Mouse (Mus musculus) G1E (cell line): ENCODE results near the gene Ran. TPM values are rescaled to one million over a fixed set of nuclear protein-coding genes. Genes with fewer than 3 reads are reported as not detected.

Source experiments
- ATAC-seq: 2 replicates; pipeline ENCODE4 v1.8.0; 2016; ENCODE audit warnings: mild to moderate bottlenecking; ENCODE audit not compliant: insufficient number of reproducible peaks, poor library complexity, low FRiP score, severe bottlenecking; ENCODE audit errors: extremely low read depth
- DNase-seq: peaks from one replicate; pipeline ENCODE4 v3.0.0; 2012; ENCODE audit warnings: low spot score
- H3K27me3 ChIP-seq: 2 replicates; pipeline ENCODE4 v1.6.1; 2012; ENCODE audit warnings: mild to moderate bottlenecking, low read length, inconsistent platforms; ENCODE audit not compliant: insufficient read depth
- H3K36me3 ChIP-seq: replicated peaks from 2 replicates; pipeline ENCODE3; 2012; ENCODE audit warnings: mild to moderate bottlenecking, inconsistent platforms
- H3K4me1 ChIP-seq: 2 replicates; pipeline ENCODE4 v1.6.1; 2012; ENCODE audit warnings: low read depth, low read length, inconsistent platforms, mixed read lengths; ENCODE audit not compliant: insufficient read depth
- H3K4me3 ChIP-seq: 2 replicates; pipeline ENCODE4 v1.5.1; 2012; ENCODE audit warnings: low read depth, mild to moderate bottlenecking, inconsistent platforms, low read length, moderate library complexity, mixed read lengths
- H3K9me3 ChIP-seq: replicated peaks from 2 replicates; pipeline ENCODE4 v1.6.1; 2012; ENCODE audit warnings: inconsistent platforms
- CTCF ChIP-seq: IDR thresholded peaks from 2 replicates; pipeline ENCODE4 v1.5.1; 2012; ENCODE audit warnings: low read depth, low read length, inconsistent platforms, mixed read lengths
- GATA1 ChIP-seq: IDR thresholded peaks from 2 replicates; pipeline ENCODE4 v1.6.1; 2012; ENCODE audit warnings: borderline replicate concordance, low read length, inconsistent platforms, mixed read lengths
- GATA2 ChIP-seq: IDR thresholded peaks from 2 replicates; pipeline ENCODE4 v1.6.1; 2012; ENCODE audit warnings: low read depth, low read length, inconsistent platforms, borderline replicate concordance
- POLR2AphosphoS5 ChIP-seq: IDR thresholded peaks from 2 replicates; pipeline ENCODE4 v1.6.1; 2012; ENCODE audit warnings: low read depth, low read length, inconsistent platforms; ENCODE audit not compliant: insufficient replicate concordance
- TAL1 ChIP-seq: conservative IDR thresholded peaks from 2 replicates; pipeline ENCODE4 v1.6.1; 2012; ENCODE audit warnings: low read depth, low read length, inconsistent platforms, mixed read lengths
- polyA plus RNA-seq: library from polyadenylated mRNA; stranded (reverse); fragments of >175 nt; gene quantifications from 2 replicates; pipeline ENCODE4 v1.2.3, GENCODE M21; 2012
- total RNA-seq, 2 experiments: library from RNA; stranded (forward) in 1 of 2; stranded (reverse) in 1 of 2; fragments of 200-1000 nt in 1 of 2; fragments of >200 nt in 1 of 2; fragmentation: Nextera tagmentation in 1 of 2; gene quantifications; 2 replicates each; pipeline ENCODE4 v1.2.3; 2014 to 2017

Gene Ran
- total and polyA plus RNA-seq, 3 experiments: 161 to 5,187 (median 481) TPM

DNA sequence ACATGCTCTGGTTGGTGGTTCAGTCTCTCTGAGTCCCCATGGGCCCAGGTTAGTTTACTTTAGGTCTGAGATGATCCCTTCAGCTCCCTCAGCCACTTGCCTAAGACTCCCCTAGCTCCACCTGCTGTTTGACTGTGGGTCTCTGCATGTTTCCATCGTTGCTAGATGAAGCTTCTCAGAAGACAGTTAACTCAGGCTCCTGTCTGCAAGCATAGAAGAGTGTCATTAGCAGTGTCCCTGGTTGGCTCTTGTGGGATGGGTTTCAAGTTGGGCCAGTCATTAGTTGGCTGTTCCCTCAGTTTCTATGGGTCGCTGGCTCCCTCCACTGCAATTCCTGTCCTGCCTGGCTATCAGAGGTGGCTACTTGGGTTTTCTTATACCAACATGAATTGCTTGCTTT is 5.2 kb downstream of the Ran start:
- Histone ChIP-seq H3K4me1 (peaks cover 10% of the 10 kb centered on the region), H3K27me3 (no peaks in the 10 kb centered on the region), H3K9me3 (no peaks in the 10 kb centered on the region), H3K4me3 (no peak overlapping the region), H3K36me3 (peaks cover 42% of the 10 kb centered on the region)
- ATAC-seq (peak; percentile 16; the same call in 1 of the 2 replicates), DNase-seq (no peak)
- no peak for TF ChIP-seq GATA1
- no peak for TF ChIP-seq TAL1
- TF ChIP-seq GATA2: no peak
- no peak; the same call in 1 of the 2 replicates for TF ChIP-seq POLR2AphosphoS5
- no peak for TF ChIP-seq CTCF

DNA sequence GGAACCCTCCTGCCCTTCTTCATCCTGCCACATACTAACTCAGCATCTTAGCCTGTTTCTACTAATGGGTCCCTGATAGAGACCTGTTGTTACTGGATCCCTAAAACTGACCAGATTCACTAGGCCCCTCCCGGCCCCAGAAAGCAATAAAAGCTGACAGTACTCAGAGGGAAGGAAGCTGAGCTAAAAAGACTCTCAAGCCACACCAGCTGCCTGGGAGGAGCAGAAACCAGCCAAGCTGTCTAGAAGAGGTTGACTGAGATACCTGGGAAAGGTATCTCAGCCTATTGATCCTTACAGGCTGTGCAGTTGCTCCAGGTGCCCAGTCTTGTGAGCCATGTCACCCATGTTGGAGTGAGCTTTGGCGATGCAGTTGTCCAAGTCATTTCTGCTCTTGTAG is 5.9 kb downstream of the Ran start:
- TF ChIP-seq CTCF: no peak
- TF ChIP-seq POLR2AphosphoS5: no peak; the same call in 1 of the 2 replicates
- TF ChIP-seq TAL1: no peak
- no peak for TF ChIP-seq GATA1
- no peak for TF ChIP-seq GATA2
- ATAC-seq (no peak), DNase-seq (no peak)

DNA sequence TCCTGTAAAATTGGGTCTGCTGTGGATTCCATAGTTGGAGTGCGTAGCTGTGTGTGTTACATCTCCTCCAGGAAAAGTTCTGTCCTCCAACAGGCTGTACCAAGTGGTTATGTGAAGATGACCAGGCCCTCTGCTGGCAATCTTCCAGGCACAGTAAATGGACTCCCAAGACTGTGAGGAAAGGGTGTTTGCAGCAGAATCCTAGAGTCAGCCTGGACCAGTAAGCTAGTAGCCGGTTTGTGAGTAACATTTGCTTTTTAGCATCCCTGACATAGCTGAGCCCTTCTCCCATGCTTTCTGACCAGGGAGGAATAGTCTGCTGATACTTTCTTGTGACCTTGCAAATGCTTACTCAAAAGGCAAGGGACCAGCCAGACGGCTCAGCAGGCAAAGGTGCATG is 6.3 kb downstream of the Ran start:
- TF ChIP-seq GATA1 (no peak), POLR2AphosphoS5 (no peak), CTCF (no peak), GATA2 (no peak), TAL1 (no peak)
- Histone ChIP-seq H3K36me3 (peaks cover 36% of the 10 kb centered on the region), H3K4me1 (peaks cover 10% of the 10 kb centered on the region), H3K4me3 (no peak overlapping the region), H3K9me3 (no peaks in the 10 kb centered on the region), H3K27me3 (no peaks in the 10 kb centered on the region)
- ATAC-seq (no peak), DNase-seq (no peak)

More for the DNA sequence above, 5.9 kb downstream of the Ran start:
- peaks cover 10% of the 10 kb centered on the region for H3K4me1 ChIP-seq
- H3K27me3 ChIP-seq: no peaks in the 10 kb centered on the region
- H3K36me3 ChIP-seq: peaks cover 40% of the 10 kb centered on the region
- no peaks in the 10 kb centered on the region for H3K9me3 ChIP-seq
- H3K4me3 ChIP-seq: no peak overlapping the region

DNA sequence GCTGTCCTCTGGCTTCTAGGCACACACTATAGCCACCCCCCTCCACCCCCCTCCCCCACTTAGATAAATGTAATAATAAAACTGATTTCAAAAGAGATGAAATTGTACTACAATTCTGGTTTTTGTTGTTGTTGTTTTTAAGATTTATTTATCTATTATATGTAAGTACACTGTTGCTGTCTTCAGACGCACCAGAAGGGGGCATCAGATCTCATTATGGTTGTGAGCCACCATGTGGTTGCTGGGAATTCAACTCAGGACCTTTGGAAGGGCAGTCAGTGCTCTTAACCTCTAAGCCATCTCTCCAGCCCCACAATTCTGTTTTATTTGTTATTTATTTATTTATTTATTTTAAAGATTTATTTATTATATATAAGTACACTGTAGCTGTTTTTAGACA is 6.8 kb downstream of the Ran start:
- ATAC-seq: no peak
- H3K4me1 ChIP-seq: peaks cover 10% of the 10 kb centered on the region
- no peak overlapping the region for H3K4me3 ChIP-seq
- no peak for TF ChIP-seq GATA1
- no peak for TF ChIP-seq CTCF
- no peak for TF ChIP-seq TAL1
- TF ChIP-seq POLR2AphosphoS5: no peak
- peaks cover 32% of the 10 kb centered on the region for H3K36me3 ChIP-seq
- no peaks in the 10 kb centered on the region for H3K9me3 ChIP-seq
- DNase-seq: no peak
- no peaks in the 10 kb centered on the region for H3K27me3 ChIP-seq

DNA sequence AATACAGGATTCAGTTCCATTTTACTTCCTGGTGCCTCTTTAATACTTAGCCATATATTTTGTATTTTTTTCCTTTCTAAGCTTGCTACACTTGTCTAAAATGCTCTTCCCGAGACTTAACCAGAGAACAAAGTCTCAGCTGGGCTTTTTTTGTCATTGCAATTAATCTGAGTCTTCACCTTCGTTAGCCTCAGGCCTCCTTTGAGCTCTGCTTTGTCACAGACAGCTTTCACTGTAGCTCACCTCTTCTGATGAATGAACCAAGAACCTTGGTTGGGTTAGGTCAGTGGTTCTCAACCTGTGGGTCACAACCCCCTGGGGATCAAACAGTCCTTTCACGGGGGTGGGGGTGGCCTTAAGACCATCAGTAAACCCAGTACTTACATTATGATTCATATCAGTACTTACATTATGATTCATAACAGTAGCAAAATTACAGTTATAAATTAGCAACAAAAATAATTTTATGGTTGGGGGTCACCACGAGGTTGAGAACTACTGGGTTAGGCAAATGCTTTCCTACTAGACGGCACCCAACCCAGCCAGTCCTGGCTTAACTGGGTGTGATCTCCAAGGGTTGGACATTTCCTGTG is 9.4 kb downstream of the Ran start:
- TF ChIP-seq TAL1 (no peak), CTCF (no peak), GATA1 (no peak), GATA2 (no peak), POLR2AphosphoS5 (no peak)
- ATAC-seq (no peak), DNase-seq (no peak)
- Histone ChIP-seq H3K36me3 (peaks cover 23% of the 10 kb centered on the region), H3K4me1 (peaks cover 5% of the 10 kb centered on the region; the same call in 1 of the 2 replicates), H3K9me3 (no peaks in the 10 kb centered on the region), H3K4me3 (no peak overlapping the region), H3K27me3 (no peaks in the 10 kb centered on the region)

DNA sequence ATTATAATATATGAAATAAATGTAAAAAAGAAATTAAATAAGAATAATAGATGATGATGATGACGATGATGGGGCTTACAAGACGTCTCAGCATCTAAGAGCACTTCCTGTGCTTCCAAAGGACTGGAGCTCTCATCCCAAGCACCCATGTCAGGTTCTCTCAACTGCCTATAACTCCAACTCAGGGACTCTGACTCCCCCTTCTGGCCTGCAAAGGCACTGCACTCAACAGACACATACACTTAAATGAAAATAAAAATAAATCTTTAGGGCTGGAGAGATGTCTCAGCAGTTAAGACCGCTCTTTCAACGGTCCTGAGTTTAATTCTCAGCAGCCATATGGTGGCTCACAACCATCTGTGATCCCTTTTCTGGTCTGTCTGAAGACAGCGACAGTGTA is 16.8 kb downstream of the Ran start:
- H3K4me1 ChIP-seq: no peaks in the 10 kb centered on the region
- ATAC-seq (no peak), DNase-seq (no peak)
- H3K4me3 ChIP-seq: no peak overlapping the region
- no peaks in the 10 kb centered on the region; the same call in 1 of the 2 replicates for H3K27me3 ChIP-seq
- H3K9me3 ChIP-seq: no peaks in the 10 kb centered on the region
- no peaks in the 10 kb centered on the region for H3K36me3 ChIP-seq
- no peak for TF ChIP-seq GATA2
- no peak for TF ChIP-seq GATA1
- no peak for TF ChIP-seq TAL1
- TF ChIP-seq CTCF: no peak
- TF ChIP-seq POLR2AphosphoS5: no peak

DNA sequence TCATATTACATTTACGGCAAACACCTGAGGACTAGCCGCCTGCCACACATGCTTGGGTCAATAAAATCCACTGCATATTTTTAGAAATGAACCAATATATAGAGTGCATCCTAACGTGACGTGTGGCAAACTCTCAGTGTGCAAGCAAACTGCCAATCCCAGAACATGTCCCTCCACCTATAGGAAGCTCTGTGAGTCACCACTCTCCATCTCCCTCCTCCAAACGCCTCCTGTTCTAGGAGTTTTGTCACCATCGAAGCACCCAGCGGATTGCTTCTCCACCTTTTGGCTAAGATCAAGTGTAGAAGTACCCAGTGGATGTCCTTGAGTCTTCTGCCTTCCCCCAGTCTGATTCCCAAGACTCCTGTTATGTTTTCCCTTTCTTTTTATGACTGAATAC is 17.9 kb downstream of the Ran start:
- TF ChIP-seq GATA2 (no peak), GATA1 (no peak), CTCF (no peak), POLR2AphosphoS5 (no peak), TAL1 (no peak)
- no peaks in the 10 kb centered on the region for H3K36me3 ChIP-seq
- ATAC-seq (no peak), DNase-seq (no peak)
- H3K27me3 ChIP-seq: no peaks in the 10 kb centered on the region; the same call in 1 of the 2 replicates
- H3K4me1 ChIP-seq: no peaks in the 10 kb centered on the region
- no peak overlapping the region for H3K4me3 ChIP-seq
- no peaks in the 10 kb centered on the region for H3K9me3 ChIP-seq
